Mouse (Mus musculus) forebrain, postnatal 0 days (tissue): Measurements from ENCODE around the gene Dnlz. TPM values are rescaled to one million over a fixed set of nuclear protein-coding genes. Genes with fewer than 3 reads are reported as not detected.

Experiments used
- ATAC-seq: fragments of 200-750 bp; cut with Nextera tagmentation; 2 replicates; pipeline ENCODE4 v1.8.0; 2017; ENCODE audit warnings: mild to moderate bottlenecking, moderate library complexity
- DNase-seq: peaks from one replicate; pipeline ENCODE4 v3.0.0-alpha.2; 2015
- H3K27ac ChIP-seq: fragments of 300-500 bp; sonication (generic); 2 replicates; pipeline ENCODE4 v1.5.1; 2014; ENCODE audit warnings: low read depth, mild to moderate bottlenecking, antibody characterized with exemption, low read length, moderate library complexity, mixed read lengths
- H3K27me3 ChIP-seq: fragments of 300-500 bp; sonication (generic); 2 replicates; pipeline ENCODE4 v1.6.1; 2014; ENCODE audit warnings: mild to moderate bottlenecking, low read length, mixed read lengths; ENCODE audit not compliant: insufficient read depth
- H3K36me3 ChIP-seq: fragments of 300-500 bp; sonication (generic); 2 replicates; pipeline ENCODE4 v1.6.1; 2014; ENCODE audit warnings: mild to moderate bottlenecking, moderate library complexity; ENCODE audit not compliant: insufficient read depth
- H3K4me1 ChIP-seq: fragments of 300-500 bp; sonication (generic); 2 replicates; pipeline ENCODE4 v1.6.1; 2014; ENCODE audit warnings: antibody characterized with exemption; ENCODE audit not compliant: insufficient read depth
- H3K4me2 ChIP-seq: fragments of 300-500 bp; sonication (generic); 2 replicates; pipeline ENCODE4 v1.6.1; 2014; ENCODE audit warnings: low read depth, mild to moderate bottlenecking, moderate library complexity
- H3K4me3 ChIP-seq: fragments of 300-500 bp; sonication (generic); 2 replicates; pipeline ENCODE4 v1.5.1; 2014; ENCODE audit warnings: low read depth, low read length, mixed read lengths
- H3K9ac ChIP-seq: fragments of 300-500 bp; sonication (generic); 2 replicates; pipeline ENCODE4 v1.6.1; 2014; ENCODE audit warnings: mild to moderate bottlenecking
- H3K9me3 ChIP-seq: fragments of 300-500 bp; sonication (generic); 2 replicates; pipeline ENCODE4 v1.6.1; 2016; ENCODE audit warnings: low read length
- CTCF ChIP-seq: sonication (generic); IDR thresholded peaks from 2 replicates; pipeline ENCODE4 v1.5.1; 2016; ENCODE audit warnings: antibody characterized with exemption, control low read depth, low read depth
- WGBS: fragments of 180-500 bp; shearing (Covaris S2); extraction: QIAGEN DNeasy Blood & Tissue Kit; methylation state at CpG from one replicate; pipeline ENCODE4 v1.1.7; 2014; 5-methylcytosine and 5-hydroxymethylcytosine counted together
- polyA plus RNA-seq: library from polyadenylated mRNA; unstranded; fragments of >200 nt; fragmentation: Nextera tagmentation; extraction: Ambion mirVana; gene quantifications from 2 replicates; pipeline ENCODE4 v1.2.1, GENCODE M21; 2015
- total RNA-seq: library from RNA; depleted of rRNA; stranded (reverse); fragments of >200 nt; gene quantifications from 2 replicates; pipeline ENCODE4 v1.2.3, GENCODE M21; 2014; rRNA removed

The Dnlz gene
- total RNA-seq, result 32.2 and 39.8 TPM in 2 replicates
- 28.8 and 33.2 TPM in 2 replicates for polyA plus RNA-seq

- H3K9ac ChIP-seq, result peak within 1 kb of the TSS; percentile 97
- H3K36me3 ChIP-seq, result peaks cover 35% of the 10 kb centered on the region
- H3K9me3 ChIP-seq, result no peaks in the 10 kb centered on the region
- peak within 1 kb of the TSS; percentile 86 for H3K4me3 ChIP-seq
- no peaks in the 10 kb centered on the region for H3K27me3 ChIP-seq
- H3K27ac ChIP-seq, result peak within 1 kb of the TSS; percentile 94
- 3% methylated on average over 62 of the region's 62 CpGs for WGBS
- peak within 1 kb of the TSS; percentile 89 for H3K4me2 ChIP-seq
- TF ChIP-seq CTCF, result peak; percentile 80
- DNase-seq (peak; percentile 96), ATAC-seq (peak; percentile 92)
- peaks cover 10% of the 10 kb centered on the region; the same call in 1 of the 2 replicates for H3K4me1 ChIP-seq
Observed at GRCm38 (mm10) chr2:26351358-26352290, at the start of gene Dnlz. Gene Dnlz (minus strand): TSS chr2:26352110.

GRCm38 (mm10) chr2:26401023-26401422 is 49.1 kb upstream of the Dnlz start:
- Histone ChIP-seq H3K27me3 (no peaks in the 10 kb centered on the region), H3K4me3 (no peak overlapping the region), H3K4me2 (no peak overlapping the region), H3K36me3 (peaks cover 63% of the 10 kb centered on the region), H3K27ac (no peak overlapping the region), H3K9ac (no peak overlapping the region), H3K4me1 (peaks cover 7% of the 10 kb centered on the region; the same call in 1 of the 2 replicates), H3K9me3 (no peaks in the 10 kb centered on the region)
- DNase-seq, result no peak
- ATAC-seq, result no peak
- WGBS, result 94% methylated on average over 4 of the region's 4 CpGs
- TF ChIP-seq CTCF, result no peak

- 87% methylated on average over 5 of the region's 5 CpGs for WGBS
- no peak overlapping the region for H3K27ac ChIP-seq
- H3K4me3 ChIP-seq, result no peak overlapping the region
- DNase-seq, result no peak
- H3K4me2 ChIP-seq, result no peak overlapping the region
- peaks cover 70% of the 10 kb centered on the region for H3K36me3 ChIP-seq
- TF ChIP-seq CTCF, result no peak
- H3K27me3 ChIP-seq, result no peaks in the 10 kb centered on the region
- no peaks in the 10 kb centered on the region for H3K9me3 ChIP-seq
- no peak for ATAC-seq
- no peaks in the 10 kb centered on the region for H3K4me1 ChIP-seq
- H3K9ac ChIP-seq, result no peak overlapping the region
Observed at GRCm38 (mm10) chr2:26400296-26400695, 48.4 kb upstream of the Dnlz start.

GRCm38 (mm10) chr2:26399647-26400046 is 47.7 kb upstream of the Dnlz start:
- ATAC-seq (no peak), DNase-seq (no peak)
- Histone ChIP-seq H3K4me1 (no peaks in the 10 kb centered on the region), H3K4me2 (no peak overlapping the region), H3K27ac (no peak overlapping the region), H3K27me3 (no peaks in the 10 kb centered on the region), H3K36me3 (peaks cover 77% of the 10 kb centered on the region), H3K4me3 (no peak overlapping the region), H3K9me3 (no peaks in the 10 kb centered on the region), H3K9ac (no peak overlapping the region)
- 82% methylated on average over 5 of the region's 5 CpGs for WGBS
- no peak for TF ChIP-seq CTCF

- no peak overlapping the region for H3K9ac ChIP-seq
- no peaks in the 10 kb centered on the region for H3K4me1 ChIP-seq
- DNase-seq (no peak), ATAC-seq (no peak)
- no peak overlapping the region for H3K27ac ChIP-seq
- WGBS, result 87% methylated on average over 8 of the region's 8 CpGs
- peaks cover 82% of the 10 kb centered on the region for H3K36me3 ChIP-seq
- no peaks in the 10 kb centered on the region for H3K27me3 ChIP-seq
- no peak overlapping the region for H3K4me2 ChIP-seq
- no peaks in the 10 kb centered on the region for H3K9me3 ChIP-seq
- no peak overlapping the region for H3K4me3 ChIP-seq
- TF ChIP-seq CTCF, result no peak
Observed at GRCm38 (mm10) chr2:26398978-26399377, 47.1 kb upstream of the Dnlz start.

GRCm38 (mm10) chr2:26391617-26392016 is 39.7 kb upstream of the Dnlz start:
- Histone ChIP-seq H3K27me3 (no peaks in the 10 kb centered on the region), H3K9me3 (no peaks in the 10 kb centered on the region), H3K4me2 (no peak overlapping the region), H3K4me3 (no peak overlapping the region), H3K36me3 (peaks cover 63% of the 10 kb centered on the region), H3K4me1 (peaks cover 14% of the 10 kb centered on the region; the same call in 1 of the 2 replicates), H3K27ac (no peak overlapping the region), H3K9ac (no peak overlapping the region)
- ATAC-seq (no peak), DNase-seq (no peak)
- no peak for TF ChIP-seq CTCF
- WGBS, result 88% methylated on average over 6 of the region's 6 CpGs

- TF ChIP-seq CTCF, result no peak
- no peaks in the 10 kb centered on the region for H3K27me3 ChIP-seq
- ATAC-seq (no peak), DNase-seq (no peak)
- no peak overlapping the region for H3K27ac ChIP-seq
- no peak overlapping the region for H3K4me3 ChIP-seq
- WGBS, result 83% methylated on average over 3 of the region's 3 CpGs
- peaks cover 63% of the 10 kb centered on the region for H3K36me3 ChIP-seq
- H3K9ac ChIP-seq, result no peak overlapping the region
- H3K4me2 ChIP-seq, result no peak overlapping the region
- no peaks in the 10 kb centered on the region for H3K9me3 ChIP-seq
- peaks cover 14% of the 10 kb centered on the region; the same call in 1 of the 2 replicates for H3K4me1 ChIP-seq
Observed at GRCm38 (mm10) chr2:26390954-26391353, 39.0 kb upstream of the Dnlz start.
